Mouse (Mus musculus): ENCODE data around the gene Tcaim.

DNA sequence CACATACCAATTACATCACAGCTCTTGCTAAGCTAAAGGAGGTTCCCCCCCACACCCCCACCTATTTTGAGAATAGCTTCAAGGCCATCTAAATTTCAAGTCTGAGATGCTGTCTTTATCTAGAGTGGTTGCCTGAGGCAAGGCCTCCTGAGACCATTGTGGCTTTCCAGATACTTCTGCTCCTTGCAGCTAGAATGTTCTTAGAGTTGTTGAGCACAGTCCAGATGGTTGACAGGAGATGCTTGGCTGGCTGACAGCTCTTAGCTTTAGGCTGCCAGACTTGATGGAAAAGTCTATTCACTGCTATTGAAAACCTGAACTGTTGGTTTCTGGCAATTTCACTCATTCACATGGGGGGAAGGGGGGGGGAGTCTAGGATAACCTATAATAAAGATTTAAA is 40.8 kb downstream of the Tcaim start:
- TF ChIP-seq POLR2A (IDR thresholded peaks at IDR 0.05; ENCODE audit: borderline replicate concordance, insufficient read depth, low read length) (no peak), CTCF (IDR thresholded peaks at IDR 0.05; ENCODE audit: borderline replicate concordance, insufficient read depth, low read depth, low read length) (no peak)

Measured in cerebellum, adult 2 months (tissue).